Mouse (Mus musculus): ENCODE measurements around the gene Hoxb7. TPM values are rescaled to one million over a fixed set of nuclear protein-coding genes. Genes with fewer than 3 reads are reported as not detected.
A peak's percentile ranks its signal among the peaks of the same experiment; 100 is the strongest.

Hoxb7 gene
- polyA plus RNA-seq, 1 experiment from 2014 or later, result 0.51 TPM

GRCm38 (mm10) chr11:96293302-96293921 is 7.0 kb downstream of the Hoxb7 start:
- DNase-seq (no peak), ATAC-seq (no peak)
- H3K4me2 ChIP-seq (ENCODE audit: low read depth, low read length), result no peak overlapping the region
- no peaks in the 10 kb centered on the region for H3K4me1 ChIP-seq (ENCODE audit: insufficient read depth)
- H3K36me3 ChIP-seq (replicated peaks; ENCODE audit: insufficient read depth, low read length), result no peaks in the 10 kb centered on the region
- WGBS (ENCODE audit: insufficient replicate concordance), result 2% methylated on average over 22 of the region's 22 CpGs
- no peak overlapping the region for H3K27ac ChIP-seq (ENCODE audit: low read depth)
- H3K27me3 ChIP-seq (ENCODE audit: insufficient read depth, low read length), result peaks cover 97% of the 10 kb centered on the region
- no peak overlapping the region for H3K9ac ChIP-seq (replicated peaks)
- TF ChIP-seq EP300 (IDR thresholded peaks at IDR 0.05; ENCODE audit: low read depth) (no peak), CTCF (IDR thresholded peaks at IDR 0.05; ENCODE audit: low read depth) (no peak)
- H3K9me3 ChIP-seq (ENCODE audit: low read length), result no peaks in the 10 kb centered on the region
- H3K4me3 ChIP-seq (ENCODE audit: low read depth, low read length), result no peak overlapping the region

GRCm38 (mm10) chr11:96294245-96295091 is 8.0 kb downstream of the Hoxb7 start:
- Histone ChIP-seq H3K4me1 (ENCODE audit: insufficient read depth) (no peaks in the 10 kb centered on the region), H3K9me3 (ENCODE audit: low read length) (no peaks in the 10 kb centered on the region), H3K4me2 (ENCODE audit: low read depth, low read length) (no peak overlapping the region), H3K9ac (replicated peaks) (no peak overlapping the region), H3K27ac (ENCODE audit: low read depth) (no peak overlapping the region), H3K4me3 (ENCODE audit: low read depth, low read length) (no peak overlapping the region), H3K27me3 (ENCODE audit: insufficient read depth, low read length) (peaks cover 98% of the 10 kb centered on the region), H3K36me3 (replicated peaks; ENCODE audit: insufficient read depth, low read length) (no peaks in the 10 kb centered on the region)
- DNase-seq (peak; percentile 75), ATAC-seq (no peak)
- WGBS (ENCODE audit: insufficient replicate concordance), result under 1% methylated on average over 32 of the region's 32 CpGs
- TF ChIP-seq CTCF (IDR thresholded peaks at IDR 0.05; ENCODE audit: low read depth) (peak; percentile 71), EP300 (IDR thresholded peaks at IDR 0.05; ENCODE audit: low read depth) (no peak)

GRCm38 (mm10) chr11:96295092-96295835 is 8.8 kb downstream of the Hoxb7 start:
- H3K4me2 ChIP-seq (ENCODE audit: low read depth, low read length), result no peak overlapping the region
- H3K27ac ChIP-seq (ENCODE audit: low read depth), result no peak overlapping the region
- no peak overlapping the region for H3K9ac ChIP-seq (replicated peaks)
- H3K4me1 ChIP-seq (ENCODE audit: insufficient read depth), result no peaks in the 10 kb centered on the region
- H3K27me3 ChIP-seq (ENCODE audit: insufficient read depth, low read length), result peaks cover 98% of the 10 kb centered on the region
- no peak overlapping the region for H3K4me3 ChIP-seq (ENCODE audit: low read depth, low read length)
- no peak for TF ChIP-seq CTCF (IDR thresholded peaks at IDR 0.05; ENCODE audit: low read depth)
- H3K36me3 ChIP-seq (replicated peaks; ENCODE audit: insufficient read depth, low read length), result no peaks in the 10 kb centered on the region
- ATAC-seq (no peak), DNase-seq (no peak)
- no peaks in the 10 kb centered on the region for H3K9me3 ChIP-seq (ENCODE audit: low read length)
- under 1% methylated on average over 29 of the region's 30 CpGs for WGBS (ENCODE audit: insufficient replicate concordance)

DNA sequence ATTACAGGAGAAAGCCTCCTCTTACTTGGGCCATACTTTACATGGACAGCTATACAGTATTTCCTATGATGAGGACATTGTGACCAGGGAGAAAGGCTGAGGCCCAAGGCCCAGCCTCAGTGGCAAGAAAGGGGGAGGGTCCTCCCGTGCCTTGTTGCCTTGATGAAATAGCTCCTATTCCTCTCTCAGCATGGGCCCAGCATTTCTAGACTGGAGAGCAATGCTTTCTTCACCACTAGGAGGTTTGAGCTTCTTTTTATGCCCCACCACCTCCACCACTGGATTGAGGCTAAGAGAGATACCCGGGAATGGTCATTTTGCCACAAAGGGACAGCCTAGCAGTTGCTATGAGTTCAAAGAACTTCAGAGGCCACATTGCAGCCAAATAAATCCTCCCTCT is 10.6 kb downstream of the Hoxb7 start:
- ATAC-seq (no peak), DNase-seq (no peak)
- peaks cover 100% of the 10 kb centered on the region for H3K27me3 ChIP-seq (ENCODE audit: insufficient read depth, low read length)
- H3K4me3 ChIP-seq (ENCODE audit: low read depth, low read length), result no peak overlapping the region
- TF ChIP-seq CTCF (IDR thresholded peaks at IDR 0.05; ENCODE audit: low read depth), result no peak
- TF ChIP-seq EP300 (IDR thresholded peaks at IDR 0.05; ENCODE audit: low read depth), result no peak
- no peaks in the 10 kb centered on the region for H3K36me3 ChIP-seq (replicated peaks; ENCODE audit: insufficient read depth, low read length)
- no peaks in the 10 kb centered on the region for H3K9me3 ChIP-seq (ENCODE audit: low read length)
- no peaks in the 10 kb centered on the region for H3K4me1 ChIP-seq (ENCODE audit: insufficient read depth)
- H3K9ac ChIP-seq (replicated peaks), result no peak overlapping the region
- WGBS (ENCODE audit: insufficient replicate concordance), result 20% methylated on average over 2 of the region's 2 CpGs
- H3K4me2 ChIP-seq (ENCODE audit: low read depth, low read length), result no peak overlapping the region
- no peak overlapping the region for H3K27ac ChIP-seq (ENCODE audit: low read depth)

- Histone ChIP-seq H3K27ac (ENCODE audit: low read depth) (no peak overlapping the region), H3K9ac (replicated peaks) (no peak overlapping the region), H3K36me3 (replicated peaks; ENCODE audit: insufficient read depth, low read length) (no peaks in the 10 kb centered on the region), H3K4me2 (ENCODE audit: low read depth, low read length) (no peak overlapping the region), H3K4me1 (ENCODE audit: insufficient read depth) (no peaks in the 10 kb centered on the region), H3K4me3 (ENCODE audit: low read depth, low read length) (no peak overlapping the region), H3K9me3 (ENCODE audit: low read length) (no peaks in the 10 kb centered on the region), H3K27me3 (ENCODE audit: insufficient read depth, low read length) (peaks cover 100% of the 10 kb centered on the region)
- WGBS (ENCODE audit: insufficient replicate concordance), result 38% methylated on average over 3 of the region's 3 CpGs
- no peak for TF ChIP-seq CTCF (IDR thresholded peaks at IDR 0.05; ENCODE audit: low read depth)
- TF ChIP-seq EP300 (IDR thresholded peaks at IDR 0.05; ENCODE audit: low read depth), result no peak
- ATAC-seq (no peak), DNase-seq (no peak)
Observed at GRCm38 (mm10) chr11:96297428-96297827, 11.0 kb downstream of the Hoxb7 start.
